ENCODE assay signal across 8 mouse cellular contexts in genomic region chr10:70096366-70097188, GRCm38 (mm10). TPM values are rescaled to one million over a fixed set of nuclear protein-coding genes. Genes with fewer than 3 reads are reported as not detected.
DNase-seq lines count a peak whose midpoint lies in the region; ATAC-seq lines count a peak whose summit lies in the region.

Ccdc6 (plus strand) TSS chr10:70097121.

- H3K9ac ChIP-seq in hindbrain, embryonic 14.5 days: peak within 1 kb of the TSS; percentile 83

- H3K27me3 ChIP-seq in hindbrain, embryonic 14.5 days (ENCODE audit: control insufficient read depth, insufficient read depth, low read length): no peaks in the 10 kb centered on the region

- peak; percentile 90 for ATAC-seq in hindbrain, embryonic 14.5 days (ENCODE audit: low FRiP score)

- 1% methylated on average over 43 of the region's 77 CpGs for WGBS in hindbrain, embryonic 14.5 days
- under 1% methylated on average over 45 of the region's 77 CpGs for WGBS in macrophage (ENCODE audit: missing documents)

- no peaks in the 10 kb centered on the region for H3K36me3 ChIP-seq in hindbrain, embryonic 14.5 days (replicated peaks; ENCODE audit: control insufficient read depth, insufficient read depth)
- no peaks in the 10 kb centered on the region for H3K36me3 ChIP-seq in macrophage (ENCODE audit: inconsistent target)

- peak within 1 kb of the TSS; percentile 82 for H3K27ac ChIP-seq in hindbrain, embryonic 14.5 days
- H3K27ac ChIP-seq in macrophage: peak within 1 kb of the TSS; percentile 71

- DNase-seq in R1 (ENCODE audit: low read depth, low spot score): peak; percentile 72
- peak; percentile 90 to 95 for DNase-seq in cerebellum, postnatal 25 days
- peak; percentile 76 to 77 for DNase-seq in frontal cortex, postnatal 36 days (ENCODE audit: low spot score in 2 of 2)
- peak; percentile 85 for DNase-seq in hindbrain, embryonic 14.5 days (ENCODE audit: low spot score)
- DNase-seq in left cerebral cortex, adult 18-20 months (ENCODE audit: low spot score in 2 of 2): peak; percentile 80 to 85
- DNase-seq in retina, postnatal 7 days (ENCODE audit: low read depth, low spot score): peak; percentile 78
- peak; percentile 82 for DNase-seq in urinary bladder, adult 2 months (ENCODE audit: low spot score)

- peak within 1 kb of the TSS; percentile 88 for H3K4me2 ChIP-seq in hindbrain, embryonic 14.5 days (replicated peaks)

- H3K4me1 ChIP-seq in hindbrain, embryonic 14.5 days (replicated peaks; ENCODE audit: control insufficient read depth, insufficient read depth, low read length): peaks cover 16% of the 10 kb centered on the region

- no peaks in the 10 kb centered on the region for H3K9me3 ChIP-seq in hindbrain, embryonic 14.5 days (ENCODE audit: control insufficient read depth, low read length)

- peaks cover 42% of the 10 kb centered on the region for H3K79me2 ChIP-seq in macrophage (ENCODE audit: inconsistent target)

- peak within 1 kb of the TSS; percentile 72 for H3K4me3 ChIP-seq in hindbrain, embryonic 14.5 days (replicated peaks; ENCODE audit: low read length)
- H3K4me3 ChIP-seq in macrophage (ENCODE audit: inconsistent target): peak within 1 kb of the TSS; percentile 69

RNA-seq across cellular contexts. Expression of gene Ccdc6, which starts in this region (rescaled TPM):
- 29.6 and 30.1 TPM in 2 replicates for polyA plus RNA-seq in hindbrain, embryonic 14.5 days (2014; fragmentation: Nextera tagmentation; extraction: Ambion mirVana)
- 10 to 100 TPM; 53.7 to 65.9 TPM for total RNA-seq in left cerebral cortex, adult 18-20 months (2021)
- total RNA-seq in macrophage (2018; cell fraction: chromatin; rRNA removed): 10 to 100 TPM in 25 of 26 experiments, 1 to 10 TPM in 1; 6.0 to 93.0 (median 42.1) TPM
- 10 to 100 TPM; 22.6 to 42.1 (median 36.8) TPM for total RNA-seq in macrophage (2018; cell fraction: cytosol; rRNA removed)
- 10 to 100 TPM; 16.7 to 68.1 (median 40.5) TPM for total RNA-seq in macrophage (2018; cell fraction: nucleus; rRNA removed)
- 18.6 to 19.0 TPM (median 18.7 TPM) in 3 replicates for polyA plus RNA-seq in macrophage (2018)
- 37.9 and 45.4 TPM in 2 replicates for polyA plus RNA-seq in urinary bladder, adult 2 months (2012; rRNA removed)

Comparison
In these comparisons a context has a peak if more than half of its experiments do, and no peak if none do; other contexts are left out.
1. Peak in every context shown above with its lines: DNase-seq, ATAC-seq, H3K4me3 ChIP-seq and H3K27ac ChIP-seq.